Mouse (Mus musculus): ENCODE results near the gene Hist1h2bk. TPM values are rescaled to one million over a fixed set of nuclear protein-coding genes. Genes with fewer than 3 reads are reported as not detected.

The Hist1h2bk gene
- not detected for polyA plus RNA-seq (2017; shearing (Covaris generic))

GRCm38 (mm10) chr13:22035267-22036148 lies at the start of gene Hist1h2bk, which contains the start of gene Hist1h2ah:
Hist1h2bk (plus strand) TSS chr13:22035870.
Hist1h2ah (minus strand) TSS chr13:22035568.

GRCm38 (mm10) chr13:22009642-22010041 lies 26.0 kb upstream of the Hist1h2bk start, which contains the start of gene Prss16:
Prss16 (minus strand) TSS chr13:22009742.

GRCm38 (mm10) chr13:22041142-22041536 lies 5.5 kb downstream of the Hist1h2bk start, which contains the start of gene Hist1h4i:
Hist1h4i (minus strand) TSS chr13:22041362.

GRCm38 (mm10) chr13:22042568-22043502 lies 7.2 kb downstream of the Hist1h2bk start, which contains the start of the genes Hist1h2ag and Hist1h2bj:
Hist1h2ag (minus strand) TSS chr13:22042944.
Hist1h2bj (plus strand) TSS chr13:22043214.

DNA sequence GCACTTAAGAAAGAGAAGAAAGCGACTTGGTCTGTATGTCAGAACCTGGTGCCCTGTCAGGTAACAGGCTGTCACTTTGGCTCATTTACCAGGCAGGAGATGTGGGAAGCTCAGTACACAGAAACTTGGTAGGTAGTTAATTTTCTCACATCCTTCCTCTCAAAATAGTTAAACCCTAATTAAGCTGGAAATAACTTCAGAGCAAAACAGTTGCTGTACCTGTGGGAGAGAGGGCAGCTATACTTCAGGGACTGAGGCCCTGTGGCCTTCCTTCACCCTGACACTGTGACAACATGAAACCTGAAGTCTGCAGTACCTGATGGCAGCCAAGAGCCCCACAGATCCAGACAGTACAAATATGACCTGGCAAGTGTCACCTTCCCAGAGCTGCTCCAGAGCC lies 48.5 kb downstream of the Hist1h2bk start, which contains the start of gene Vmn1r188:
Gene Vmn1r188 (plus strand): TSS at position 301 of the 400 bp plus-strand sequence.

Other genes with a start within 250 kb of the Hist1h2bk start
- 2.3 TPM for gene Hist1h2an, start 248.7 kb upstream of the Hist1h2bk start, polyA plus RNA-seq (2017; shearing (Covaris generic))
- not detected for gene Hist1h2bp, start 248.4 kb upstream of the Hist1h2bk start, polyA plus RNA-seq (2017; shearing (Covaris generic))
- gene Hist1h2bq, start 225.7 kb upstream of the Hist1h2bk start, polyA plus RNA-seq (2017; shearing (Covaris generic)): 6.5 TPM
- 14.0 TPM for gene Hist1h2ao, start 225.4 kb upstream of the Hist1h2bk start, polyA plus RNA-seq (2017; shearing (Covaris generic))
- 29.9 TPM for gene Hist1h4m, start 224.1 kb upstream of the Hist1h2bk start, polyA plus RNA-seq (2017; shearing (Covaris generic))
- gene Hist1h4n, start 203.7 kb upstream of the Hist1h2bk start, polyA plus RNA-seq (2017; shearing (Covaris generic)): 31.0 TPM
- 68.0 TPM for gene Hist1h2ap, start 202.4 kb upstream of the Hist1h2bk start, polyA plus RNA-seq (2017; shearing (Covaris generic))
- 6.1 TPM for gene Hist1h2br, start 202.1 kb upstream of the Hist1h2bk start, polyA plus RNA-seq (2017; shearing (Covaris generic))
- gene Zfp184, start 90.8 kb upstream of the Hist1h2bk start, polyA plus RNA-seq (2017; shearing (Covaris generic)): 0.66 TPM
- gene Pom121l2, start 54.7 kb upstream of the Hist1h2bk start, polyA plus RNA-seq (2017; shearing (Covaris generic)): not detected
- gene Prss16, start 26.1 kb upstream of the Hist1h2bk start, polyA plus RNA-seq (2017; shearing (Covaris generic)): 0.34 TPM
- gene Hist1h2ah, start 302 bp upstream of the Hist1h2bk start, polyA plus RNA-seq (2017; shearing (Covaris generic)): not detected
- gene Hist1h4i, start 5.5 kb downstream of the Hist1h2bk start, polyA plus RNA-seq (2017; shearing (Covaris generic)): 10.6 TPM
- gene Hist1h2ag, start 7.1 kb downstream of the Hist1h2bk start, polyA plus RNA-seq (2017; shearing (Covaris generic)): not detected
- 2.5 TPM for gene Hist1h2bj, start 7.3 kb downstream of the Hist1h2bk start, polyA plus RNA-seq (2017; shearing (Covaris generic))
- not detected for gene Vmn1r188, start 48.6 kb downstream of the Hist1h2bk start, polyA plus RNA-seq (2017; shearing (Covaris generic))
- not detected for gene Vmn1r189, start 70.0 kb downstream of the Hist1h2bk start, polyA plus RNA-seq (2017; shearing (Covaris generic))
- not detected for gene Vmn1r191, start 148.1 kb downstream of the Hist1h2bk start, polyA plus RNA-seq (2017; shearing (Covaris generic))
- gene Vmn1r192, start 155.3 kb downstream of the Hist1h2bk start, polyA plus RNA-seq (2017; shearing (Covaris generic)): not detected
- gene Vmn1r193, start 187.3 kb downstream of the Hist1h2bk start, polyA plus RNA-seq (2017; shearing (Covaris generic)): not detected
- gene Vmn1r194, start 208.3 kb downstream of the Hist1h2bk start, polyA plus RNA-seq (2017; shearing (Covaris generic)): not detected
- gene Vmn1r195, start 234.7 kb downstream of the Hist1h2bk start, polyA plus RNA-seq (2017; shearing (Covaris generic)): not detected

Measured in naive thymus-derived CD4-positive, alpha-beta T cell, adult 5 months (primary cell).